Mouse (Mus musculus) lung, postnatal 0 days (tissue): Measurements from ENCODE around the gene Uqcc2.

Experiments used
- CTCF ChIP-seq: IDR thresholded peaks from 2 replicates; pipeline ENCODE4 v1.5.1; 2016; ENCODE audit warnings: antibody characterized with exemption, mild to moderate bottlenecking
- EP300 ChIP-seq: IDR thresholded peaks from 2 replicates; pipeline ENCODE4 v1.6.1; 2016; ENCODE audit warnings: antibody characterized with exemption, mild to moderate bottlenecking, control low read depth

DNA sequence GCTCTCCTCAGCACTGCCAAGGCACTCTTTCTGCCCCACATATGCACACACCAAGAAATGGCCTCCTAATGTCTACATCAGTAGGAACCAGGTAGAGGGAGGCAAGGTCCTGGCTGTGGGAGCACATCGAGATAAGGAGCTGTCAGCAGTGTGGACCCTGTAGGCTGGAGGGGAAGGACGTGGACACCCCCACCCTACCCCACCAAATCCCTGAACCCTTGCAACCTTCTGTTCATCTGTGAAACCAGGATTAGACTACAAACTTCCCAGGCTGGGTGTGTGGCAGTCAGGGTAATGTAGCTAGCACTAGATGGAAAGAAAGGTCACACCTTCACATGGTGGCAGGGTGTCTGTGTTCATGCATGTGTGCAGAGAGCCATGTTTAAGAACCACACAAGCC lies 10.6 kb downstream of the Uqcc2 start:
- no peak for TF ChIP-seq CTCF
- TF ChIP-seq EP300: no peak
